Mouse (Mus musculus): Measurements from ENCODE around the gene Pum3.

Pum3 gene
- long read RNA-seq, experiment 1, transcript Pum3-201 (18 exons, 3,471 nt): major isoform, 58 of 99 reads
- long read RNA-seq, experiment 1, partial matches to known transcripts: 30 of 99 reads
- long read RNA-seq, experiment 1, other reads (novel, unspliced or antisense): 11 of 99 reads
- long read RNA-seq, experiment 2, transcript Pum3-201 (18 exons, 3,471 nt): major isoform, 69 of 163 reads
- long read RNA-seq, experiment 2, partial matches to known transcripts: 84 of 163 reads
- long read RNA-seq, experiment 2, other reads (novel, unspliced or antisense): 10 of 163 reads

DNA sequence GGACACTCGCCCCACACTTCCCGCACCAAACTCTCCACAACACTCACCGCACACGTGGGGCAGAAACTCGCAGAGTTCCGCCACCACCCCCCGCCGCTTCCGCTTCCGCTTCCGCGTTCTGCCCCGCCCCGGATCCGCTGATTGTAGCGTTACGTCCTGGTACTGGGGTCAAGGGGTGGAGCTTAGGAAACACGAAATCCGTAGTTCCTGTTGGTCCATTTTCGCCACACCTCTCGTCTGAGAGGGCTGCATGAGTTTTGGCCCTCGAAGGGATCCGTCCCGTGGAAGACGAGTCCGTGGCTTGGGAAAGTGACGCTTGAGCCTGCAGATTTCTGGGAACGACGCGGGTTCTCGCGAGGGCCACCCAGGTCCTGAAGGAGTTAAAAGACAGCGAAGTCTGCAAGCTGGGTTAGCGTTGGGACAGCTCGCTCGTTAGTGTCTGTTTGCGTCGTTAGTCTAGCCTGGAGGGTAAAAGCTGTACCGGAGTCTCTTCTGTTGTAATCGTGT, at the start of gene Pum3:
Gene Pum3, minus strand, starts transcription at position 81 of the 507 bp plus-strand sequence.
- intact Hi-C loops (cut with DNase I): loop anchor here (5.0 kb wide), 2 partner anchors 212 to 682 kb away; partner anchors contain the start of gene Vldlr

- intact Hi-C loops (cut with DNase I): no loop called here
Measured at GRCm38 (mm10) chr19:27466691-27467090, 37.1 kb upstream of the Pum3 start.

GRCm38 (mm10) chr19:27462656-27463055, 33.0 kb upstream of the Pum3 start:
- intact Hi-C loops (cut with DNase I): no loop called here

GRCm38 (mm10) chr19:27450458-27450857, 20.8 kb upstream of the Pum3 start:
- intact Hi-C loops (cut with DNase I): loop anchor here (10.0 kb wide), 1 partner anchor 564 kb away; the partner anchor contains the start of gene Rfx3

- intact Hi-C loops (cut with DNase I): loop anchor here (5.0 kb wide), 1 partner anchor 235 kb away; no protein-coding TSS in a partner anchor
Measured at GRCm38 (mm10) chr19:27447515-27447914, 17.9 kb upstream of the Pum3 start.

- intact Hi-C loops (cut with DNase I): no loop called here
Measured at GRCm38 (mm10) chr19:27441106-27441505, 11.5 kb upstream of the Pum3 start.

DNA sequence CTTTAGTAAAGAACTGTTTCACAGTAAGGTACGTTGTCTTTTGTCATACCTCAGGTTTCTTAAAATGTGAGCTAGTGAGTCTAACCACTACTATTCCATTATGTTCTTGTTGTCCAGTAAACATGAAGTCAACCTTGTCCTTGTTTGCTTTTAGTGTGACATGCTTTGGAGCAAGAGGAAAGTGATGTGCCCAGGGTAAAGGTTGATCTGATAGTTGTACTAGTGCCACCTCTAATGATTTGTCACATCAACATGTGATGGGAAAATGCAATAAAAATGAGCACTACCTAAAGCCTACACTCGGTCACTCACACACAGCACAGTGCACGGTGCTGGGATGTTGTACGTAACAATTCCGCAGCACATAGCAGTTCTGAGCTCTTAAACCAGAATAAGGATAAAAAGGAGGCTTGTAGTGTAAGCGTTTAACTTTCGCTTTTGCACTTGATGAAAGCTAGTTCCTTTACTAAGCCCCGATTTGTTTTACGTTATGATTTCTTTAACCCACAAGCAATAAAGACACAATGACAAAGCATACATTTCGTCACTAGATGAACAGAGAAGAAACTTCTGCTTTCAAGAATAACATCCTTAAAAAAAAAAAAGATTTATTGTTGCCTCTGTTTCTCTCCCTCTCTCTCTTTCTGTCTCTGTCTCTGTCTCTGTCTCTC, 8.5 kb upstream of the Pum3 start:
- intact Hi-C loops (cut with DNase I): no loop called here

DNA sequence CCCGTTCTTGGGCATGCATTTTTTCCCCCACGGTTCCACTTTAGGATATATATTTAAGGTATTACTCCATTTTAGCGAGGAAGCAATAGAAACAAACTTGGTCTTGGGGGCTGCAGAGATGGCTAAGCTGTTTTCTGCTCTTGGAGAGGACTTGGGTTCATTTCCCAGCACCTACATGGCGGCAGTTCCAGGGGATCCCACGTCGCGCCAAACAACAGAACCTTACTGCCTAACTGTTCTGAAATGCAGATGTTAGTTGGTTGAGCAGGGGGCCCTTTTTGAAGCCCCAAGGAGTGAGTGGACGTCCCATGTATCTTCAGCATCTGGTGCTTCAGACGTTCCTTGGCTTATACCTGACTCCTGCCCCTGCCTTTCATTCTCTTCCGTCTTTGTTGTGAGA, 781 bp upstream of the Pum3 start:
- intact Hi-C loops (cut with DNase I): no loop called here

GRCm38 (mm10) chr19:27429281-27429680, 344 bp downstream of the Pum3 start:
- intact Hi-C loops (cut with DNase I): loop anchor here (5.0 kb wide), 2 partner anchors 212 to 682 kb away; partner anchors contain the start of gene Vldlr

DNA sequence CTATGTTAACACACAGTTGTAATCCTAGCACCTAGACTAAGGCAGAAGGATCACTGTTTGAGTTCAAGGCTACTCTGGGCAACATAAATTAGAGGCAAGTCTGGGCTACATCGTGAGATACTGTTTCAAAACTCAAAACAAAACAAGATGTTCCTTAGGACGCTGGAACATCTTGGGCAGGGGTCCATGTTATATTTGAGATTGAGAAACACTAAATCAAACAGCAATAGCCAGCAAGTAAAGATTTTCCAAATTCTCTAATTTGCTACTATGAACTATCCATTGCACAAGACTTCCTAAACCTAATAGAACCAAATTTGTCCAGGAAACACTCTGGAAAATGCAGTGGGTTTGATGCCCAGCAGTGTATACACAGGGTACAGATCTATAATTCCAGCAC, 1.8 kb downstream of the Pum3 start:
- intact Hi-C loops (cut with DNase I): loop anchor here (5.0 kb wide), 2 partner anchors 211 to 681 kb away; partner anchors contain the start of gene Vldlr

GRCm38 (mm10) chr19:27426451-27426850, 3.2 kb downstream of the Pum3 start:
- intact Hi-C loops (cut with DNase I): loop anchor here (5.0 kb wide), 2 partner anchors 209 to 679 kb away; partner anchors contain the start of gene Vldlr

- intact Hi-C loops (cut with DNase I): loop anchor here (5.0 kb wide), 2 partner anchors 208 to 678 kb away; partner anchors contain the start of gene Vldlr
Measured at GRCm38 (mm10) chr19:27425656-27426055, 4.0 kb downstream of the Pum3 start.

DNA sequence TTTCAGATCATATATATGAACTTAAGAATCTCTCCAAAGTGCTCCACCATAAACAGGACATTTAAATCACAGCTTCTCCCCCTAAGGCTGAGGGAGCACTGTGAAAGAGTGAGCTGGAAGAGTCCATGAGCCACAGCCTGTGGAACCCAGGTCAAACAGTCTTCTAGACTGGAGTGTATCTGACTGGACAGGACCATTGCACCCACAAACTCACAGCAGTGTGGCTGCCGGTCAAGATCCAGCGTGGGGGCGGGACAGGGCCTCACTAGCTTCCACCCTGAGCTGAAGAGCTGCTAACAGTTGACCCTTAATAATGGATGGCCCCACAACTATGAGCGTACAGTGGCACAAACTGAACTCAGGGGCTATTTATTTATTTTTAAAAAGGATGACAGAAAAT, 12.2 kb downstream of the Pum3 start:
- intact Hi-C loops (cut with DNase I): loop anchor here (10.0 kb wide), 1 partner anchor 293 kb away; no protein-coding TSS in a partner anchor

GRCm38 (mm10) chr19:27416569-27416968, 13.1 kb downstream of the Pum3 start:
- intact Hi-C loops (cut with DNase I): loop anchor here (10.0 kb wide), 1 partner anchor 292 kb away; no protein-coding TSS in a partner anchor

DNA sequence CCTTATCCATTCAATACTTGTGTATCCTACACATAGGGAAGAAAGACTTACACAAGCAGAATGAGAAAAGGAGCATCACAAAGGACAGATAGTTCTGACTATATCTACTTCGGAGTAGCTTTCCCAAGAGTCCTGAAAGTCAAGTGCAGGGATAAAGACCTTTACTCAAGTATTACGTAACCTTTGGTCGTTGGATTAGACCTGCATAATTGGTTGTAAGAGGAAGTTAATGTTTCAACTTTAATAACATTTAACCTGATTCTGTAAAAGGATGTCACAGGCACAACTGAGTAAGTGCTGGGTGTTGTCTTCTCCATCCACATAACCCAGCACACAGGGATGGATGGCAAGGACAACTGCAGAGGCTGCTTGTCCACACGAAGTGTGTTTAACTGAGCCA, 18.3 kb downstream of the Pum3 start:
- intact Hi-C loops (cut with DNase I): loop anchor here (10.0 kb wide), 1 partner anchor 287 kb away; no protein-coding TSS in a partner anchor

DNA sequence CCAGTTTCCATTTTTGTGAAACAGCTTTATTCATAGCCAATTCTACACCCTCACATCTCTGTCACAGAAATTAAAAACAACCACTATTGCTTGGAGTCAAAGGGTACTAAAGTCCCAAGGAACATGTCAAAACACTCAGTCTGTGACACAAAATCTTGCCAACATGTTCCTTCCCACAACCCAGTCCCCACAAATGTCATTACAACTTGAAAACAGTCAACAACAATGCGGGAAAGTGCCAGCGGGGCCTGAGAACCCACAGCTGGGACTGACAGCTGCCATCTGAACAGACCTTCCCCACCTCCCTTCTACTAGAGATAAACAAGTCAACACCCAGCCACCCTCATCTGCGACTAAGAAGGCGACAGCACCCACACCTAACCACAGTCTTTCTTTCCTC, 18.9 kb downstream of the Pum3 start:
- intact Hi-C loops (cut with DNase I): loop anchor here (10.0 kb wide), 1 partner anchor 286 kb away; no protein-coding TSS in a partner anchor

GRCm38 (mm10) chr19:27409782-27410181, 19.8 kb downstream of the Pum3 start:
- intact Hi-C loops (cut with DNase I): loop anchor here (10.0 kb wide), 1 partner anchor 285 kb away; no protein-coding TSS in a partner anchor

DNA sequence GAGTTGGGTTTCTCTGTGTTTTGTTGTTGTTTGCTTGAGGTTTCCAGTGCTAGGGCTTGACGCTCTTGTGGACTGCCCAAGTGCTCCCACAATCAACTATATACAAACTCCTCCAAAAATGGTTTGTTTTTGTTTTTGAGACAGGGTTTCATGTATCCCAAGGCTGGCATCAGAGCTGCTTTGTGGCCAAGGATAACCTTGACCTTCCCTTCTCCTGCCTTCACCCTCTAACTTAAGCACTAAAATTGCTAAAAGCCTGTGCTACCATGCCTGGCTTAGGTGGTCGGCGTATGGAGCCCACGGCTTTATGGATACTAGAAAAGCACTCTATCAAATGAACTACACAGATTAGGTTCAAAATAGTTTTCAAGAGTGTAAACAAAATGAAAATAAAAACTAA, 20.4 kb downstream of the Pum3 start:
- intact Hi-C loops (cut with DNase I): no loop called here

GRCm38 (mm10) chr19:27397797-27398196, 31.8 kb downstream of the Pum3 start:
- intact Hi-C loops (cut with DNase I): no loop called here

DNA sequence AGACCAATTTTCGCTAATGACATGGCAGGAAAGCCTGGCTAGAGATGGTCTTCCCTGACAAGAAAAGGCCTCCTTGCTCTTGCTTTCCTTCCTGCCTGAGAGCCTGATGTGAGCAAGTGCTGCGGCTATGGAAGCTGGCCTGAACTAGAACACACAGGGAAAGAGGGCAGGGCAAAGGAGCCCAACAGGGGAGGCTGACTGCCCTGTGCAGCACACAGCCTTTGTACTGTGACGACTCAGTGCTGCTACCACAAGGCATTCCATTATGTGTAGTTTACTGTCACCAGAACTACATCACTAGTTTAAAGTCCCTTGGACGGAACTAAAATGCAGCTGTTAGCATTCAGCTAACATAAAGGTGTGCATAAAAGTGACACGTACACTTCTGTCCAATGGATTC, 32.4 kb downstream of the Pum3 start:
- intact Hi-C loops (cut with DNase I): no loop called here

DNA sequence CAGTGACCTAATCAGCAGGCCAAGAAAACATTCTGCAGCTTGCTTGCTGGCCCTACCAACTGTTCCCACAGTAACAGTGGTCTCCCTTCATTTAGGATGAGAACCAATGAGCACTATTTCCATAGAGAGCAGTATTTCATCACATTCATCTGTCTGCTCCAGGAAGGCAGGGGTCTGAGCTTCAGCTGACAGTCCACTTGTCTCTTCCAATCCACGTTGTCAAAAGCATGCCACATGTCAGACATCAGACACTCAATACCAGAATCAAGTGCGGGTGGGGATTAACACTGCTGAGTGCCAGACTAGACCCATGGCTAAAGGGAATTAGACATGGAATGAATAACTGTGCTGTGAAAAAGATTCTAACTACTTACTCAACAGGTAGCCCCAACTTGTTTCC, 32.9 kb downstream of the Pum3 start:
- intact Hi-C loops (cut with DNase I): no loop called here

DNA sequence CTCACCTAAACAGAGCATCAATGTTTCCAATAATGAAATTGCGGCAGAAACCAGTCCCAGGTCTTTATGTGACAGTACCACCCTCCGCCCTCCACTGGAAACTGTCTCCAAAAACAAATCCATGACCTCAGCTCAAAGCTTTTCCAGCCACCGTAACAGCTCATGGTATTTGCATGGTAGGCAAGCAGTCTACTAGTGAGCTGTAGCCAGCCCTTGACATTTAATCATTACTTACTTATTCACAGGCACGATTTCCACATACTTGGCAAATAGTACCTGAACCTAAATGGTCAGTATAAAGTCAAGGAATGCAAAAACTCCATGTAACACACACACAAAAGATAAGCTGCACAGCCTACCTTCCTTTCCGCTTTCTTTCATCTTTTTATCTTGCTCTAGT, 33.7 kb downstream of the Pum3 start:
- intact Hi-C loops (cut with DNase I): no loop called here

Data from adrenal gland (tissue).